Mouse (Mus musculus) bone marrow, adult 2 months (tissue): ENCODE measurements around the gene Scg3.

Experiments
- CTCF ChIP-seq: fragments of 200-500 bp; IDR thresholded peaks from 2 replicates; pipeline ENCODE4 v1.5.1; 2011; ENCODE audit warnings: low read length, control low read depth; ENCODE audit not compliant: control insufficient read depth, insufficient read depth
- POLR2A ChIP-seq: fragments of 200-500 bp; IDR thresholded peaks from 2 replicates; pipeline ENCODE4 v1.6.1; 2011; ENCODE audit warnings: low read depth, mild to moderate bottlenecking, control low read depth, low read length, borderline replicate concordance; ENCODE audit not compliant: control insufficient read depth

DNA sequence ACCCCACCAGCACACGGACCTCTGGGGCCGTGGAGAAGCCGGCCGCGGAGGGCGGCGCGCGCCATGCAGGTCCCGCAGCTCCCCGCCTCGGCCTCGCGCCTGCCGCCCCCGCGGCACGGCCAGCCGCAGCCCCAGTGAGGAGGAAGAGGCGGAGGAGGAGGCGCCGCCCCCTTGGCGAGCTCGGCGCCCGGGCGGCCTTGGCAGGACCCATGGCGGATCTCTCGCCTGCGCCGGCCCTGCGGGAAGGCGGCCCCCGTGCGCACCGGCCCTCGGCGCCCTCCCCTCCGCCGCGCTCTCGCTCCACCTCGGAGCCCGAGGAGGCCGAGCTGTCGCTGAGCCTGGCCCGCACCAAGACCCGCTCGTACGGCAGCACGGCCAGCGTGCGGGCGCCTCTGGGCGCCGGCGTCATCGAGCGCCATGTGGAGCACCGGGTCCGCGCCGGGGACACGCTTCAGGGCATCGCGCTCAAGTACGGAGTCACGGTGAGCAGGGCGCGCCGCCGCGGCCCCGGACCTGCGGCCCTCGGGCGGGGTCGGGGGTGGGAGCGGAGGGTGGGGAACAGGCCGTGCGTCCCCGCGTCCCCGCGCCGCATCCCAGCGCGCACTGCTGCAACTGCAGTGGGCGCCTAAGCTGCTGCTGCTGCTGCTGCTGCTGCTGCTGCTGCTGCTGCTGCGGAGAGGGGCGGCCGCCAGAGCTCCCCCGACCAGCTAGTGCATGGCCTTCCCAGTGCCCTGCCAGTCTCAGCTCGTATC is 58.1 kb downstream of the Scg3 start, which contains the start of gene Lysmd2:
- TF ChIP-seq POLR2A, result no peak
- TF ChIP-seq CTCF, result no peak
